Mouse (Mus musculus) forebrain, postnatal 0 days (tissue): Measurements from ENCODE around the gene Cav1. TPM values are rescaled to one million over a fixed set of nuclear protein-coding genes. Genes with fewer than 3 reads are reported as not detected.

ENCODE experiments used
- ATAC-seq: fragments of 200-750 bp; cut with Nextera tagmentation; 2 replicates; pipeline ENCODE4 v1.8.0; 2017; ENCODE audit warnings: mild to moderate bottlenecking, moderate library complexity
- DNase-seq: peaks from one replicate; pipeline ENCODE4 v3.0.0-alpha.2; 2015
- H3K27ac ChIP-seq: fragments of 300-500 bp; sonication (generic); 2 replicates; pipeline ENCODE4 v1.5.1; 2014; ENCODE audit warnings: low read depth, mild to moderate bottlenecking, antibody characterized with exemption, low read length, moderate library complexity, mixed read lengths
- H3K27me3 ChIP-seq: fragments of 300-500 bp; sonication (generic); 2 replicates; pipeline ENCODE4 v1.6.1; 2014; ENCODE audit warnings: mild to moderate bottlenecking, low read length, mixed read lengths; ENCODE audit not compliant: insufficient read depth
- H3K36me3 ChIP-seq: fragments of 300-500 bp; sonication (generic); 2 replicates; pipeline ENCODE4 v1.6.1; 2014; ENCODE audit warnings: mild to moderate bottlenecking, moderate library complexity; ENCODE audit not compliant: insufficient read depth
- H3K4me1 ChIP-seq: fragments of 300-500 bp; sonication (generic); 2 replicates; pipeline ENCODE4 v1.6.1; 2014; ENCODE audit warnings: antibody characterized with exemption; ENCODE audit not compliant: insufficient read depth
- H3K4me2 ChIP-seq: fragments of 300-500 bp; sonication (generic); 2 replicates; pipeline ENCODE4 v1.6.1; 2014; ENCODE audit warnings: low read depth, mild to moderate bottlenecking, moderate library complexity
- H3K4me3 ChIP-seq: fragments of 300-500 bp; sonication (generic); 2 replicates; pipeline ENCODE4 v1.5.1; 2014; ENCODE audit warnings: low read depth, low read length, mixed read lengths
- H3K9ac ChIP-seq: fragments of 300-500 bp; sonication (generic); 2 replicates; pipeline ENCODE4 v1.6.1; 2014; ENCODE audit warnings: mild to moderate bottlenecking
- H3K9me3 ChIP-seq: fragments of 300-500 bp; sonication (generic); 2 replicates; pipeline ENCODE4 v1.6.1; 2016; ENCODE audit warnings: low read length
- CTCF ChIP-seq: sonication (generic); IDR thresholded peaks from 2 replicates; pipeline ENCODE4 v1.5.1; 2016; ENCODE audit warnings: antibody characterized with exemption, control low read depth, low read depth
- WGBS: fragments of 180-500 bp; shearing (Covaris S2); extraction: QIAGEN DNeasy Blood & Tissue Kit; methylation state at CpG from one replicate; pipeline ENCODE4 v1.1.7; 2014; 5-methylcytosine and 5-hydroxymethylcytosine counted together
- polyA plus RNA-seq: library from polyadenylated mRNA; unstranded; fragments of >200 nt; fragmentation: Nextera tagmentation; extraction: Ambion mirVana; gene quantifications from 2 replicates; pipeline ENCODE4 v1.2.1, GENCODE M21; 2015
- total RNA-seq: library from RNA; depleted of rRNA; stranded (reverse); fragments of >200 nt; gene quantifications from 2 replicates; pipeline ENCODE4 v1.2.3, GENCODE M21; 2014; rRNA removed

Cav1 gene
- 42.4 and 47.0 TPM in 2 replicates for total RNA-seq
- polyA plus RNA-seq = 32.8 and 38.4 TPM in 2 replicates

- Histone ChIP-seq H3K9ac (peak within 1 kb of the TSS; percentile 54), H3K27ac (peak within 1 kb of the TSS; percentile 17; the same call in 1 of the 2 replicates), H3K27me3 (peaks cover 10% of the 10 kb centered on the region; the same call in 1 of the 2 replicates), H3K4me1 (peaks cover 7% of the 10 kb centered on the region; the same call in 1 of the 2 replicates), H3K4me2 (peak within 1 kb of the TSS; percentile 77), H3K36me3 (no peaks in the 10 kb centered on the region), H3K9me3 (no peaks in the 10 kb centered on the region), H3K4me3 (peak within 1 kb of the TSS; percentile 48)
- peak; percentile 72 for DNase-seq
- ATAC-seq = peak; percentile 84
- no peak for TF ChIP-seq CTCF
- 2% methylated on average over 26 of the region's 26 CpGs for WGBS
Measured at GRCm38 (mm10) chr6:17305954-17306601, at the start of gene Cav1. Gene Cav1 (plus strand): TSS chr6:17306335.

DNA sequence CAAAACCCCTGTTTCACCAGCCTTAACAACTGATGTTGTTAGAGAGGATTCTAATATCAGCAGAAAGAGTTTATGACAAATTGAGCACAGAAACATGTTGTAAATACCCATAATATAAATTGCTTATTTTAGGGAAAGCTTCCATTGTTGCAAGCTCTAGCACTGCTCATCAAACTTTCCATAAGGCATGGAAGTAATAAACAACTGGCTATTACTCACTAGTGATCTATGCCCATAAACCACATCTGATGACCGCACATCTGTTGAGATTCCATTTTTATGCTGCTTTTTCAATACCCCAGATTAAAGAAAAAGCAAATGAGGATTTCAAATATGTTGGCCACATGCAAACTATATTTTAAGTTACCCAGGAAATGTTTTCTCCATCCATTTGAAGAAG, 48.0 kb upstream of the Cav1 start:
- ATAC-seq (no peak), DNase-seq (no peak)
- 98% methylated on average over 1 of the region's 1 CpGs for WGBS
- Histone ChIP-seq H3K36me3 (no peaks in the 10 kb centered on the region), H3K27me3 (no peaks in the 10 kb centered on the region), H3K4me1 (no peaks in the 10 kb centered on the region), H3K9me3 (no peaks in the 10 kb centered on the region), H3K4me2 (no peak overlapping the region), H3K9ac (no peak overlapping the region), H3K4me3 (no peak overlapping the region), H3K27ac (no peak overlapping the region)
- no peak for TF ChIP-seq CTCF

- TF ChIP-seq CTCF = no peak
- WGBS = 81% methylated on average over 1 of the region's 1 CpGs
- DNase-seq (no peak), ATAC-seq (no peak)
- Histone ChIP-seq H3K36me3 (no peaks in the 10 kb centered on the region), H3K4me1 (no peaks in the 10 kb centered on the region), H3K9ac (no peak overlapping the region), H3K4me2 (no peak overlapping the region), H3K27ac (no peak overlapping the region), H3K4me3 (no peak overlapping the region), H3K27me3 (no peaks in the 10 kb centered on the region), H3K9me3 (no peaks in the 10 kb centered on the region)
Measured at GRCm38 (mm10) chr6:17258911-17259310, 47.2 kb upstream of the Cav1 start.

DNA sequence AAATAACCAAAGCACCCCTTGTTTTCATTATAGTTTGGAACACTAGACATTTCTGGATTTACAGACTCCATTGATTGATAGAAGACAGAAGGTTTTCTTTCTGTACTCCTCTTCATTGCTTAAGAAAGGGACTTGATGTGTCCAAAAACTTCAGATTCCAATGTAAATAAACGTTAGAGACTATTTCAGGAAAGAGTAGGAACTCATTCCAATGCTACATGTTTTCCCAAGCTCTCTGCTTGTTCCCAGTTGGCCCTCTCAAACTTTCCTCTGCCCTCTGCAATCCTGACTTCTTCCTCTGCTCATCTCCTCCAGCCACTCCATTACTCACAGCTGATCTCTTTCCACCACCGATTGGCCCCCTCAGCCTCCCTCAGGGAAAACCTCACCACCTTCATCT, 43.3 kb upstream of the Cav1 start:
- no peaks in the 10 kb centered on the region for H3K4me1 ChIP-seq
- no peaks in the 10 kb centered on the region for H3K36me3 ChIP-seq
- no peak overlapping the region for H3K27ac ChIP-seq
- no peak overlapping the region for H3K4me2 ChIP-seq
- no peak overlapping the region for H3K4me3 ChIP-seq
- H3K9ac ChIP-seq = no peak overlapping the region
- no peaks in the 10 kb centered on the region for H3K9me3 ChIP-seq
- ATAC-seq (no peak), DNase-seq (no peak)
- TF ChIP-seq CTCF = no peak
- no peaks in the 10 kb centered on the region for H3K27me3 ChIP-seq
- WGBS = 54% methylated on average over 2 of the region's 2 CpGs

DNA sequence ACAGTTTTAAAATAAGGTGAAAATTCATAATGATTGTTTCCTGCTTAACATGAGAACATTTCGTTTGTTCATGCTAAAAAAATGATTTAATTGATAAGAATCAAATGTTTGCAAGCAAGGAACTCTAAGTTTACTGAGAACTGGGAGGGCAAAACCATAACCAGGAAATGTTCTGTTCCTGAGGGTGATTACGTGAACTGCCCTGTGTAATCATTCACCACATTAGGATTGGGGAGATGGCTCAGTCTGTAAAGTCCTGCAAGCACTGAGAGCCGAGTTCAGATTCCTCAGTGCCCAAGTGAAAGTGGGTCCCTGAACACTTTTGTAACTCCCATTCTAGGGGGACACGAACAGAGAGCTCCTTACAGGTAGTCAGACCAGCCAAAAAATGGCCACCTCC, 41.1 kb upstream of the Cav1 start:
- Histone ChIP-seq H3K4me1 (no peaks in the 10 kb centered on the region), H3K36me3 (no peaks in the 10 kb centered on the region), H3K27me3 (no peaks in the 10 kb centered on the region), H3K9me3 (no peaks in the 10 kb centered on the region), H3K27ac (no peak overlapping the region), H3K4me2 (no peak overlapping the region), H3K9ac (no peak overlapping the region), H3K4me3 (no peak overlapping the region)
- DNase-seq = no peak
- TF ChIP-seq CTCF = no peak
- no peak for ATAC-seq
- 85% methylated on average over 4 of the region's 4 CpGs for WGBS

DNA sequence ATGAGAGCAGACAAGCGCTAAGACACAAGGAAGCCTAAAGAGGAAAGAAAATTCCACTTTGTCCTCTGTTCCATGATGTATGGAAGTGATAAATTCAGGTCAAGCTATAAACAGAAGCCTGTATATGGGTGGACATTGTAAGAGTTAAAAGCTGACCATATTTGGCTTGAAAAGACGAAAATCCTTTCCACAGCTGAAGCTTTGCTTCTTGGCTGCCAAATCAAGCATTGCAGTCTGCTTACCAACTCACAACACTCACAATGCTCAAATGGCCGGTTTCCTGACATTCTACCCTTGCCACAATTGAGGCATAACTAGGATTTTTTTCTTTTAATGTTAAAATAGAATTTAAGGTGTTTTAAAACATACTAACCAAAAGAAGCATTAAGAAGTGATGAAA, 39.7 kb upstream of the Cav1 start:
- H3K4me3 ChIP-seq = no peak overlapping the region
- H3K9me3 ChIP-seq = no peaks in the 10 kb centered on the region
- H3K4me2 ChIP-seq = no peak overlapping the region
- no peaks in the 10 kb centered on the region for H3K27me3 ChIP-seq
- 61% methylated on average over 3 of the region's 3 CpGs for WGBS
- DNase-seq = no peak
- no peak overlapping the region for H3K27ac ChIP-seq
- no peaks in the 10 kb centered on the region for H3K4me1 ChIP-seq
- TF ChIP-seq CTCF = no peak
- no peaks in the 10 kb centered on the region for H3K36me3 ChIP-seq
- no peak overlapping the region for H3K9ac ChIP-seq
- no peak; the same call in 1 of the 2 replicates for ATAC-seq

- TF ChIP-seq CTCF = no peak
- H3K27ac ChIP-seq = no peak overlapping the region
- H3K27me3 ChIP-seq = no peaks in the 10 kb centered on the region
- WGBS = 83% methylated on average over 3 of the region's 3 CpGs
- DNase-seq (no peak), ATAC-seq (no peak)
- H3K9me3 ChIP-seq = no peaks in the 10 kb centered on the region
- 0 out of 2 replicates have a peak, but pooled peaks cover 6% of the 10 kb centered on the region for H3K4me1 ChIP-seq
- H3K9ac ChIP-seq = no peak overlapping the region
- no peaks in the 10 kb centered on the region for H3K36me3 ChIP-seq
- no peak overlapping the region for H3K4me2 ChIP-seq
- no peak overlapping the region for H3K4me3 ChIP-seq
Measured at GRCm38 (mm10) chr6:17278366-17278765, 27.8 kb upstream of the Cav1 start.
